Mouse (Mus musculus) regulatory T cell (primary cell): Measurements from ENCODE around the gene Fam24a.

Source experiments
- in situ Hi-C: fragments of 300-600 bp; cut with MboI, MseI; formaldehyde crosslinking; loops from one replicate; pipeline ENCODE4 v1.15.1; 2025; ENCODE audit warnings: high pct_unique_total_duplicates

Fam24a gene

GRCm38 (mm10) chr7:131333564-131333963, at the start of gene Fam24a:
Gene Fam24a (plus strand): TSS chr7:131333864.
- in situ Hi-C loops = no loop called here

DNA sequence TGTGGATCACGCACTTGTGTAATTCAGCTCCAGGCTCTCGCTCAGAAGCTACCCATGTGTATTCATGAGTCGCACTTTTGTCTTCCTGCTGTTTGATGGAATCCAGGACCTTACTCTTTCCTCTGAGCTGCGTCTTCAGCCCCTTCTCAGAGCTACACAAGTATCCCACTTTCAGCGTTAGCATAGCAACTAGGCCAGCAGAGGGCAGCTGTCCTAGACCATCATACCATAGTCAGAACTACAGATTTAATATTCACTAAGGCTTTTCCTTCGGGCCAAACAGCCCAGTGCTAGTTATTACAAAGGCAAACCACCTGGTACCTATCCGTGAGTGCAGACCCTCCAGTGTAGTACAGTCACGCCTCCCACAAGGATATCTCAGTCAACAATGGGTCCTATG, 36.5 kb upstream of the Fam24a start:
- in situ Hi-C loops = no loop called here

DNA sequence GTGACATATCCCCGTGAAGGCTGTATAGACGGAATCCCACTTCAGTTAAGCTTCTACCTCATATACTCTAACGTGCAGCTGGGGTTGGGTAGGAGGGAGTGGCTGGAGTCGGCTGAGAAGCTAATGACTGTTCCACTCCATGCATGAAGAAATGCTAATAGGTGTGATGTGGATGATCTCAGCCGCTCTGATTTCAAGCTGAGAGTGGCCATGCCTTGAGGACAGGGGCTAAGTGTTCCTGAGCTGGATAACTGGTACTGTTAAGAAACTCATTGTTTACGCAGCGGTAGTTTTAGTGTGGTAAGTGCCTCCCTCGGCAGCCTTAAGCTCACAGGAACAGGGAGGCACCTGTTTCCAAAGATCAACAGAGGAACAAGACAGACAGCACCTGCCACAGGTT, 30.3 kb upstream of the Fam24a start:
- in situ Hi-C loops = loop anchor here (25.0 kb wide), 1 partner anchor 584 kb away; no protein-coding TSS in a partner anchor

DNA sequence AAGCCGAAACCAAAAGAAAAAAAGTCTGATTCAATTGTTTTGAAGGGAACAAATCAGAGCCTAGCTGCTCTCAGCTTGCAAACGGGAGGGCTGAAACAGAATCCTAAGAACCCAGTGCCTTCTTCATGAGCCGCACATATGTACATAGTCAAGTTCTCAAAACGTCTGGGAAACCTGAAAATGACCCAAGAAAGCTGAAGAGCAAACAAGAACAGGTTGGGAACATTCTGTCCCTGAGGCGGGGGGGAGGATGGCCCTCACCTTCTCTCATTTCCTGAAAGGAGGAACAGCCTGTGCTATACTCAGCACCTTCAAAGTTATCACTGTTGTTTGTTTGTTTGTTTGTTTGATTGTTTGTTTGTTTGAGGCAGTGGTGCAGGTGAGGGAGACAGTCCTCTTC, 26.9 kb upstream of the Fam24a start:
- in situ Hi-C loops = loop anchor here (25.0 kb wide), 1 partner anchor 581 kb away; no protein-coding TSS in a partner anchor

DNA sequence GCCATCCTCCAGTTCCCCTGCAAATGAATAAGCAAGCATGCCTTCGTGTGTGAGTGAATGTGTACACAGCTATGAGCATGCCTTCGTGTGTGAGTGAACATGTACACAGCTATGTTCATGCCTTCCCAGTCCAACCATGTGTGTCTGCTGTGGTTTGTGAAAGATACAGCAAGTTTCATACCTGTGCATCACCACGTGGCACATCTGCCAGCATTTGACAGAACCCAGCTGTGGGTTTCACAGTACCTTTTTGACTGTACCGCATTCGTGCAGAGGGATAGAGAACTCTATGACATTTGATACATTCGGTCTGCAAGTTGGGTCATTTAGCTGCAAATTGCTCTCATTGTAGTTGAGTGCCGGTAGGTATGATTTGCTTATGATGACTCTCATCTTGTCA, 19.2 kb upstream of the Fam24a start:
- in situ Hi-C loops = loop anchor here (25.0 kb wide), 1 partner anchor 573 kb away; no protein-coding TSS in a partner anchor

- in situ Hi-C loops = loop anchor here (25.0 kb wide), 1 partner anchor 570 kb away; no protein-coding TSS in a partner anchor
Observed at GRCm38 (mm10) chr7:131317587-131317986, 16.1 kb upstream of the Fam24a start.

- in situ Hi-C loops = loop anchor here (25.0 kb wide), 1 partner anchor 569 kb away; no protein-coding TSS in a partner anchor
Observed at GRCm38 (mm10) chr7:131318340-131318739, 15.3 kb upstream of the Fam24a start.

GRCm38 (mm10) chr7:131322192-131322591, 11.5 kb upstream of the Fam24a start, which contains the start of gene Cuzd1:
Gene Cuzd1 (minus strand): TSS chr7:131322292.
- in situ Hi-C loops = loop anchor here (10.0 to 25.0 kb wide), 2 partner anchors 565 to 1563 kb away; no protein-coding TSS in a partner anchor

GRCm38 (mm10) chr7:131327054-131327453, 6.6 kb upstream of the Fam24a start:
- in situ Hi-C loops = loop anchor here (10.0 kb wide), 1 partner anchor 1558 kb away; no protein-coding TSS in a partner anchor

- in situ Hi-C loops = loop anchor here (10.0 kb wide), 1 partner anchor 1555 kb away; no protein-coding TSS in a partner anchor
Observed at GRCm38 (mm10) chr7:131329416-131329815, 4.2 kb upstream of the Fam24a start, which contains the start of gene Fam24b. Gene Fam24b (minus strand): TSS chr7:131329516.

DNA sequence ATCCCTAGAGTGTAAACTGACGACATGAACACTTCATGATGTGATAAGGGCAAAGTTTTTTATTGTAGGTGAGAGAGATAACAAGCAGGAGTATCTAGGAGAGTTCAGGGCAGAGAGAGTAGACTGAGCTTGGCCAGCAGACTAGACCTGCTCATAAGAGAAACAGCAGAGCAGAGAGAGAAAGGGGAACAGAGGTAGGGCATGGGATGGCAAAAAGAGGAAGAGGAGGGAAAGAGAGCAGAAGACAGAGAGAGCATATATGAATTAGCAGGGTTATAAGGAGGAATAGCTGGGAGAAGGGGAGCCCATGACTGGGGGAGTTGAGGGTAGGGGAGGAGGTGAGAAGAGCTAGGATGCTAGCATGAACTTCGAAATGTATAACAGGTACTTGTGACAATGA, 2.0 kb upstream of the Fam24a start:
- in situ Hi-C loops = no loop called here

DNA sequence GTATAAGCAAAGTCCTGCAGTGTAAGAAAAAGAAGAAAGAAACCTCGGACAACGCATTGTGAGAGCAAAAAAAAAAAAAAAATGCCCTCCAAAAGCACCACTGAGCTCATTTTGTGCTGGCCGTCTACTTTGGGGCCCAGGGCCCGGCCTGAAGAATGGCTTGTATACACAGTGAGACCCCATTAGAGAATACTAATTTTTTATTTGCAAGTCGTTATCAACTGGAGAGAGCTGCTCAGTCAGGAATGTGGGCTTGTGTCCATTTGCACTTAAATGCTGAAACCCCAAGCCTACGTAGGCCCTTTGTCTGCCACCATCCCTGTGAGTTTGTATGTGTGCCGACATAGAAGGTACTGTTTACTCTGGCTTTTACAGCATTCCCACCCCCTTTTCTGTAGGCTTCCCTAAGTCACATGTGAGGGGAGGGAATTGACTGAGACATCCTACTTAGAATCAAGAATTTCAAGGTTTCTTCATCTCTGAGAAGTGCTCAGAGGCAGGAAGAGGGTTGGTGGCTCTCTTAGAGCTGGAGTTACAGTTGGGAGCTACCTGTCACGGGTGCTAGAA, 3.9 kb downstream of the Fam24a start:
- in situ Hi-C loops = no loop called here

- in situ Hi-C loops = no loop called here
Observed at GRCm38 (mm10) chr7:131345856-131346541, 12.3 kb downstream of the Fam24a start.

GRCm38 (mm10) chr7:131356105-131356504, 22.4 kb downstream of the Fam24a start:
- in situ Hi-C loops = loop anchor here (5.0 to 25.0 kb wide), 2 partner anchors 206 to 819 kb away; partner anchors contain the start of gene Bub3

DNA sequence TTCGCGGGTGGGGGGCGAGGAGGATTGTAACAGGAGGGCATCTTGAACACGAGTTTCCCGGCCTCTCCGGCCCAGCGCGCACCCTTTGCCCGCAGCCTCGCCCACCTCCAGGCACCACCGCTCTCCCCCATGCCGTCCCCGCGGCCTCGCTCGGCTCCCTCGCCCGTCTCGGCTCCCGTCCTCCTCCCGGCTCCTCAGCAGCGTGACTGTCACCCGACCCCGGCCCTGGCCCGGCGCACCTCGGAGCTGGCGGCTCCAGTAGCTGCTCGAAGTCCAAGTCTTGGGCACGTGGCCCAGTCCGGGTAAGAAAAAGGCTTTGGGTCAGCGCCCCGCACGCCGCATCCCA, 28.6 kb downstream of the Fam24a start:
- in situ Hi-C loops = loop anchor here (25.0 kb wide), 1 partner anchor 825 kb away; no protein-coding TSS in a partner anchor

- in situ Hi-C loops = loop anchor here (25.0 kb wide), 1 partner anchor 825 kb away; no protein-coding TSS in a partner anchor
Observed at GRCm38 (mm10) chr7:131362615-131363300, 29.1 kb downstream of the Fam24a start, which contains the start of gene 2310057M21Rik. Gene 2310057M21Rik (minus strand): TSS chr7:131362759.

DNA sequence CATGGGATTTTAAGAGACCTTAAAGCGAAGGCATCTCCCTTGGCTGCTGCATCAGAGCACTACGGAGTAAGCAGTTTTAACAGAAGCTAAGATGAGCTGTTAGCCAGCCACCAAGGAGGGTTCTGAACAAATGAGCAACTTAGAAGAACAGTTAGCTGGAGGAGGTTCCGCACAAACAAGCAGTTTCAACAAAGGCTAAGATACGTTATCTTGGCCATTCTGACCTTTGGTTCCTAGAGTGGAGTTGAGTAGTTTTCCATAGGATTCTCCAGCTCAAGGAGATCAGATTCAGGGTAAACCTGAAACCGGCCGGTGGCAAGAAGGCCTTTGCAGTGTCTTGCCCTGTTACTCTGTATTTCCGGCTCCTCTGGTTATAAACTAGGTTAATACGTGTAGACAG, 30.5 kb downstream of the Fam24a start:
- in situ Hi-C loops = loop anchor here (25.0 kb wide), 1 partner anchor 827 kb away; no protein-coding TSS in a partner anchor

DNA sequence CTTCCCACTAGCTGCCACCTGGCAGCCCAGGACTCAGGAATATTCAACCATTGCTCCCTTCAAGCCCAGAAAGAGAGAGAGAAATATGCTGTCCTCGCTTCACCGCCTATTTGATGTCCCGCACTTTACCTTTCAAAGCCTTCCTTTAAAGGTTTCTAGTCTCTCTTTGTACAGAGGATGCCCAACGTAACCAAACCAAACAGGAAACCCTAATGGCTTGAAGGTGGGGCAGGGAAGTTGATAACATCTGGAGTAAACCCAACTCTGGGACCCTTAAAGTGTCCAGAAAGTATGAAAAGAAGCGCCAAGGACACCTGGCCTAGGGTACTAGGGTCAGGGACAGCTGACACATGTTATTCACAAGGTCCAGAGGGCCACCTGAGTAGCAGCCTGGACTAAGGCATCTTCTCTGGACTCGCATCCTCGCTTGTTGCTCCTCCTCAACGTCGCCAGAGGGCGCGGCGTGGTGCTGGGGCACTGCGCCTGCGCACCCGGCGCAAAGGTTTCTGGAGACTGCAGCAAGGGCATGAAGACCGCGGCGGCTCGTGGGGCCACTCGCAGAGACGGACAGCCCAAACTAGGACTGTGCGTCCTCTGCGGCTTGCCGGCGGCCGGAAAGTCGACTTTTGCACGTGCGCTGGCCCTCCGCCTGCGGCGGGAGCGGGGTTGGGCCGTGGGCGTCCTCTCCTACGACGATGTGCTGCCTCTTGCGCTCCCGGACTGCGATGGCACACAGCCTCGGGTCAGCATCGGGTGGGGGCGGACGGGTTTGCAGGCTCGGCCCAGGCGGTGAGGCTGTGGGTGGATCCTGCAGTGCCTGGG, 37.2 kb downstream of the Fam24a start, which contains the start of gene Pstk:
Gene Pstk, plus strand, starts transcription at position 494 of the 822 bp plus-strand sequence.
- in situ Hi-C loops = loop anchor here (5.0 to 25.0 kb wide), 2 partner anchors 36 to 834 kb away; no protein-coding TSS in a partner anchor

DNA sequence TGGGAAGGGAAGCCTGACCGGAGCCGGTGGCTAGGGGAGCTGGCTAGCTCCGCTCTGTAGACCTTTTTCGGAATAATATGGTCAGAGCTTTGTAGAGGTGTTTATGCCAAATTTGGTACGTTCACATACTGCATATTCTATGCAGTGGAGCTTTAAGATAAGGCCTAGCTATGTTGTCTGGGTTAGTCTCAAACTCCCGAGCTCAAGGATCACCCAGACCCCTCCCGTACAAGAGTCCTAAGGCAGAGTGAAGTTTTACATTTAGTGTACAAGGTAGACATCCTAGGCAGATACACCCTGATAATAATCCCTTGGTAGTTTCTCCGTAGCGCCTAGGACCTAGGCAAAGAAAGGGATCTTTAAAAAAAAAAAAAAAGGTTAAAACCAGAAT, 37.8 kb downstream of the Fam24a start:
- in situ Hi-C loops = loop anchor here (5.0 to 25.0 kb wide), 2 partner anchors 36 to 834 kb away; no protein-coding TSS in a partner anchor

- in situ Hi-C loops = loop anchor here (5.0 to 25.0 kb wide), 2 partner anchors 35 to 835 kb away; no protein-coding TSS in a partner anchor
Observed at GRCm38 (mm10) chr7:131371880-131372651, 38.4 kb downstream of the Fam24a start.
